Mouse (Mus musculus) monocyte, adult 5-6 weeks (primary cell): Measurements from ENCODE around the gene Il17ra. TPM values are rescaled to one million over a fixed set of nuclear protein-coding genes. Genes with fewer than 3 reads are reported as not detected.

Experiments
- ATAC-seq: fragments of 153-309, 156-312 bp; replicated peaks from 2 replicates; pipeline ENCODE4 v1.8.0; 2017; ENCODE audit warnings: mild to moderate bottlenecking; ENCODE audit not compliant: low TSS enrichment, insufficient number of reproducible peaks, severe bottlenecking, poor library complexity, low FRiP score
- total RNA-seq: library from RNA; stranded (forward); fragments of 200-1000, 200-491, 200-594 nt; gene quantifications from 3 replicates; pipeline ENCODE4 v1.2.3, GENCODE M21; 2017

Gene Il17ra
- total RNA-seq, 1 experiment from 2014 or later = 192 TPM

GRCm38 (mm10) chr6:120492499-120493373, 29.7 kb downstream of the Il17ra start:
- ATAC-seq = no peak

- ATAC-seq = no peak
Observed at GRCm38 (mm10) chr6:120493374-120494181, 30.5 kb downstream of the Il17ra start, which contains the start of gene Tmem121b. TSS of gene Tmem121b (minus strand) at chr6:120493807.

- ATAC-seq = no peak
Observed at GRCm38 (mm10) chr6:120496544-120496943, 33.5 kb downstream of the Il17ra start.

- no peak for ATAC-seq
Observed at GRCm38 (mm10) chr6:120504051-120504450, 41.0 kb downstream of the Il17ra start.

- ATAC-seq = no peak
Observed at GRCm38 (mm10) chr6:120505531-120505930, 42.5 kb downstream of the Il17ra start.

GRCm38 (mm10) chr6:120508645-120509044, 45.6 kb downstream of the Il17ra start:
- no peak for ATAC-seq

- ATAC-seq = no peak
Observed at GRCm38 (mm10) chr6:120509975-120510374, 46.9 kb downstream of the Il17ra start.

- ATAC-seq = no peak
Observed at GRCm38 (mm10) chr6:120510425-120510824, 47.4 kb downstream of the Il17ra start.

- ATAC-seq = no peak
Observed at GRCm38 (mm10) chr6:120511212-120511611, 48.2 kb downstream of the Il17ra start.

- ATAC-seq = no peak
Observed at GRCm38 (mm10) chr6:120516422-120516821, 53.4 kb downstream of the Il17ra start.

GRCm38 (mm10) chr6:120516879-120517278, 53.8 kb downstream of the Il17ra start:
- no peak for ATAC-seq

GRCm38 (mm10) chr6:120517311-120517710, 54.3 kb downstream of the Il17ra start:
- ATAC-seq = no peak

GRCm38 (mm10) chr6:120519647-120520046, 56.6 kb downstream of the Il17ra start:
- ATAC-seq = no peak

GRCm38 (mm10) chr6:120524796-120525195, 61.7 kb downstream of the Il17ra start:
- ATAC-seq = no peak

GRCm38 (mm10) chr6:120529123-120529522, 66.1 kb downstream of the Il17ra start:
- ATAC-seq = no peak

GRCm38 (mm10) chr6:120531020-120531965, 68.2 kb downstream of the Il17ra start, which contains the start of gene Hdhd5:
TSS of gene Hdhd5 (minus strand) at chr6:120531319.
- ATAC-seq = peak; percentile 94

GRCm38 (mm10) chr6:120532594-120532993, 69.5 kb downstream of the Il17ra start:
- ATAC-seq = no peak

GRCm38 (mm10) chr6:120536337-120536736, 73.3 kb downstream of the Il17ra start:
- no peak for ATAC-seq
